Comparison of ENCODE assay signal across 28 mouse cellular contexts in genomic region chr2:19792177-19792576, GRCm38 (mm10).
DNase-seq lines count a peak whose midpoint lies in the region; ATAC-seq and TF ChIP-seq lines count a peak whose summit lies in the region.
"Had no signal": no experiment of that assay in that cellular context is flagged by ENCODE, and none has a peak within 500 bp of the region (broad histone marks: within the 10 kb centered on the region; RNA-seq: fewer than 3 reads in every experiment).

No protein-coding gene starts in this region.

- 77% methylated on average over 6 of the region's 6 CpGs for WGBS in embryonic facial prominence, embryonic 14.5 days
- 85% methylated on average over 6 of the region's 6 CpGs for WGBS in embryonic facial prominence, embryonic 10.5 days
- WGBS in kidney, embryonic 15.5 days = 28% methylated on average over 6 of the region's 6 CpGs
- 25% methylated on average over 6 of the region's 6 CpGs for WGBS in kidney, postnatal 0 days

- in situ Hi-C loops in Patski (cut with MboI; ENCODE audit: low pct_unique_long_range_greater_than_20kb) = no loop called here

- peak; percentile 30; the same call in 1 of the 2 replicates for ATAC-seq in embryonic facial prominence, embryonic 14.5 days (ENCODE audit: low read depth)
- peak; percentile 70 for ATAC-seq in kidney, embryonic 15.5 days (replicated peaks; ENCODE audit: low FRiP score)
- no peak for ATAC-seq in kidney, postnatal 0 days (replicated peaks; ENCODE audit: low FRiP score, low read depth)
- no peak for ATAC-seq in Patski
- ATAC-seq: CD4-positive, CD25-positive, alpha-beta regulatory T cell, adult 4 months; forebrain, embryonic 15.5 days; forebrain, postnatal 0 days had no signal

- H3K36me3 ChIP-seq in embryonic facial prominence, embryonic 14.5 days (ENCODE audit: control insufficient read depth, insufficient read depth, low read length) = no peaks in the 10 kb centered on the region
- no peaks in the 10 kb centered on the region for H3K36me3 ChIP-seq in embryonic facial prominence, embryonic 10.5 days (replicated peaks)
- H3K36me3 ChIP-seq in kidney, embryonic 15.5 days = no peaks in the 10 kb centered on the region
- no peaks in the 10 kb centered on the region for H3K36me3 ChIP-seq in kidney, postnatal 0 days (ENCODE audit: insufficient read depth, low read length)
- H3K36me3 ChIP-seq: embryonic facial prominence, embryonic 12.5 days; embryonic facial prominence, embryonic 15.5 days; forebrain, embryonic 10.5 days; forebrain, embryonic 12.5 days; forebrain, embryonic 15.5 days; G1E had no signal

- no peak overlapping the region for H3K9ac ChIP-seq in embryonic facial prominence, embryonic 14.5 days (ENCODE audit: low read depth, low read length)
- H3K9ac ChIP-seq in kidney, embryonic 15.5 days = no peak overlapping the region
- no peak overlapping the region for H3K9ac ChIP-seq in kidney, postnatal 0 days (ENCODE audit: low read depth, low read length)
- H3K9ac ChIP-seq: embryonic facial prominence, embryonic 12.5 days; embryonic facial prominence, embryonic 15.5 days; forebrain, embryonic 12.5 days; forebrain, embryonic 15.5 days; forebrain, postnatal 0 days had no signal

- H3K27me3 ChIP-seq in embryonic facial prominence, embryonic 14.5 days (replicated peaks; ENCODE audit: control insufficient read depth, insufficient read depth, low read length) = no peaks in the 10 kb centered on the region
- H3K27me3 ChIP-seq in embryonic facial prominence, embryonic 10.5 days (replicated peaks; ENCODE audit: low read depth, poor library complexity, severe bottlenecking) = no peaks in the 10 kb centered on the region
- no peaks in the 10 kb centered on the region for H3K27me3 ChIP-seq in kidney, embryonic 15.5 days
- no peaks in the 10 kb centered on the region for H3K27me3 ChIP-seq in kidney, postnatal 0 days (ENCODE audit: insufficient read depth, low read length)
- H3K27me3 ChIP-seq in Patski = peaks cover 19% of the 10 kb centered on the region
- H3K27me3 ChIP-seq: CH12.LX; embryonic facial prominence, embryonic 12.5 days; embryonic facial prominence, embryonic 15.5 days; forebrain, embryonic 12.5 days; forebrain, embryonic 15.5 days had no signal

- no peak overlapping the region for H3K27ac ChIP-seq in embryonic facial prominence, embryonic 14.5 days (replicated peaks; ENCODE audit: low read depth, low read length)
- no peak overlapping the region for H3K27ac ChIP-seq in embryonic facial prominence, embryonic 10.5 days (replicated peaks)
- no peak overlapping the region for H3K27ac ChIP-seq in kidney, embryonic 15.5 days
- H3K27ac ChIP-seq in kidney, postnatal 0 days = no peak overlapping the region
- H3K27ac ChIP-seq: embryonic facial prominence, embryonic 12.5 days; embryonic facial prominence, embryonic 15.5 days; forebrain, embryonic 10.5 days; forebrain, embryonic 12.5 days; forebrain, embryonic 15.5 days had no signal

- no peaks in the 10 kb centered on the region for H3K4me1 ChIP-seq in embryonic facial prominence, embryonic 14.5 days (ENCODE audit: control insufficient read depth, insufficient read depth, low read length)
- no peaks in the 10 kb centered on the region for H3K4me1 ChIP-seq in embryonic facial prominence, embryonic 10.5 days
- H3K4me1 ChIP-seq in kidney, embryonic 15.5 days = 0 out of 2 replicates have a peak, but pooled peaks cover 3% of the 10 kb centered on the region
- H3K4me1 ChIP-seq in kidney, postnatal 0 days (replicated peaks; ENCODE audit: insufficient read depth, low read length) = no peaks in the 10 kb centered on the region
- H3K4me1 ChIP-seq: embryonic facial prominence, embryonic 15.5 days; forebrain, embryonic 12.5 days; forebrain, embryonic 15.5 days had no signal

- H3K9me3 ChIP-seq in embryonic facial prominence, embryonic 14.5 days (ENCODE audit: control insufficient read depth, low read length) = no peaks in the 10 kb centered on the region
- H3K9me3 ChIP-seq in embryonic facial prominence, embryonic 10.5 days = no peaks in the 10 kb centered on the region
- H3K9me3 ChIP-seq in kidney, embryonic 15.5 days (replicated peaks) = no peaks in the 10 kb centered on the region
- H3K9me3 ChIP-seq in kidney, postnatal 0 days (replicated peaks; ENCODE audit: low read length) = no peaks in the 10 kb centered on the region
- H3K9me3 ChIP-seq: embryonic facial prominence, embryonic 12.5 days; embryonic facial prominence, embryonic 15.5 days; forebrain, embryonic 10.5 days; forebrain, embryonic 12.5 days; forebrain, embryonic 15.5 days; G1E had no signal

- POLR2A ChIA-PET in Patski (lab: Charles Lee) = no interaction called here

- DNase-seq in embryonic facial prominence, embryonic 14.5 days (ENCODE audit: low spot score) = peak; percentile 17
- no peak for DNase-seq in embryonic facial prominence, embryonic 10.5 days (ENCODE audit: low spot score)
- DNase-seq in kidney, postnatal 14 days = no peak
- peak; percentile 29 for DNase-seq in kidney, postnatal 0 days (ENCODE audit: low spot score)
- DNase-seq in kidney, adult 11 months = no peak
- DNase-seq in Patski (ENCODE audit: low read depth, low spot score) = peak; percentile 31
- DNase-seq: adrenal gland, adult 2 months; adrenal gland, postnatal 10 days; adrenal gland, postnatal 25 days; B cell, adult 2 months; cerebellum, adult 11 months; cerebellum, adult 18-20 months; cerebellum, adult 8-10 months; cerebellum, adult 9-11 months; cerebellum, postnatal 14 days; cerebellum, postnatal 36 days; embryo, embryonic 11 days; forebrain, postnatal 0 days had no signal

- H3K4me3 ChIP-seq in embryonic facial prominence, embryonic 14.5 days (ENCODE audit: low read depth, low read length) = no peak overlapping the region
- H3K4me3 ChIP-seq in embryonic facial prominence, embryonic 10.5 days = no peak overlapping the region
- no peak overlapping the region for H3K4me3 ChIP-seq in kidney, embryonic 15.5 days (replicated peaks)
- no peak overlapping the region for H3K4me3 ChIP-seq in kidney, postnatal 0 days (replicated peaks; ENCODE audit: low read depth, low read length)
- H3K4me3 ChIP-seq: embryonic facial prominence, embryonic 12.5 days; embryonic facial prominence, embryonic 15.5 days; erythroblast, embryonic 14.5 days; forebrain, embryonic 10.5 days; forebrain, embryonic 12.5 days; forebrain, embryonic 15.5 days had no signal

- CTCF ChIA-PET in Patski (lab: Charles Lee) = interaction anchor here (1.0 to 1.6 kb wide), 2 partner anchors 13 to 117 kb away, joined by 4 read pairs; partner anchors contain the start of gene Etl4

- H3K4me2 ChIP-seq in embryonic facial prominence, embryonic 14.5 days (ENCODE audit: low read depth, low read length) = no peak overlapping the region
- H3K4me2 ChIP-seq in kidney, embryonic 15.5 days = no peak overlapping the region
- no peak overlapping the region for H3K4me2 ChIP-seq in kidney, postnatal 0 days (ENCODE audit: low read length)
- H3K4me2 ChIP-seq: embryonic facial prominence, embryonic 12.5 days; embryonic facial prominence, embryonic 15.5 days; forebrain, embryonic 12.5 days; forebrain, embryonic 15.5 days had no signal

- TF ChIP-seq CTCF in kidney, postnatal 0 days (IDR thresholded peaks at IDR 0.05; ENCODE audit: low read depth) = no peak
- TF ChIP-seq CTCF in Patski (IDR thresholded peaks at IDR 0.05) = no peak

Comparison
In these comparisons a context has a peak if more than half of its experiments do, and no peak if none do; other contexts are left out.
1. ATAC-seq: peak in embryonic facial prominence, embryonic 14.5 days (single experiment) and kidney, embryonic 15.5 days (single experiment); none in kidney, postnatal 0 days (single experiment) and Patski (single experiment).
2. DNase-seq: peak in embryonic facial prominence, embryonic 14.5 days (single experiment), kidney, postnatal 0 days (single experiment) and Patski (single experiment); none in embryonic facial prominence, embryonic 10.5 days (single experiment), kidney, postnatal 14 days (single experiment) and kidney, adult 11 months (single experiment).